10 mouse cellular contexts compared by ENCODE assay signal in the genomic region with DNA sequence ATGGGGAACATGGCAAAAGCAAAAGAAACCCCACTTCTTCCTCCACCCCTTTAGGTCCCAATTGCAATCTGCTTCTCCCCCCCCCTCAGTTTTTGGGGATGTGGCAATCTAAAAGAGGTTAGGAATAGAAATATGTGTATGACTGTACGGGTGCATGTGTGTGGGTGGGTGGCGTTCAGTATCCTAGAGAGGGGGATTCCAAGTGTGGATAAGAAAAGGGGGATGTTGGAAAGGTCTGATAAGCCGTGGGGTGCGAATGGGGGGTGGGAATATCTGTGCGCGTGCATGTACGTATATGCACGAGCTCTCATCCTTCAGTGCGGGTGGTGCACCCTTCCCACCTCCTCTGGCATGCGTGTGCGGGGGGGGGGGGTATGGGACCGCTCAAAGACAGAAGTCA. TPM values are rescaled to one million over a fixed set of nuclear protein-coding genes. Genes with fewer than 3 reads are reported as not detected.
DNase-seq lines count a peak whose midpoint lies in the region; ATAC-seq and TF ChIP-seq lines count a peak whose summit lies in the region.
"Had no signal": no experiment of that assay in that cellular context is flagged by ENCODE, and none has a peak within 500 bp of the region (broad histone marks: within the 10 kb centered on the region; RNA-seq: fewer than 3 reads in every experiment).

No protein-coding gene starts in this region.

- no peak for TF ChIP-seq EP300 in heart, postnatal 0 days (IDR thresholded peaks at IDR 0.05; ENCODE audit: low read depth)

- H3K36me3 ChIP-seq in heart, embryonic 15.5 days: no peaks in the 10 kb centered on the region
- no peaks in the 10 kb centered on the region for H3K36me3 ChIP-seq in heart, postnatal 0 days (replicated peaks; ENCODE audit: control insufficient read depth, insufficient read depth, low read length)
- no peaks in the 10 kb centered on the region for H3K36me3 ChIP-seq in midbrain, embryonic 11.5 days (ENCODE audit: control insufficient read depth, insufficient read depth, low read length)

- H3K4me1 ChIP-seq in heart, embryonic 15.5 days (replicated peaks): peaks cover 57% of the 10 kb centered on the region
- H3K4me1 ChIP-seq in bone marrow macrophage, adult 2 months (ENCODE audit: control insufficient read depth, insufficient read depth, low read length): peaks cover 27% of the 10 kb centered on the region
- H3K4me1 ChIP-seq in heart, postnatal 0 days (ENCODE audit: control insufficient read depth, insufficient read depth): no peaks in the 10 kb centered on the region; the same call in 1 of the 2 replicates
- peaks cover 43% of the 10 kb centered on the region for H3K4me1 ChIP-seq in midbrain, embryonic 11.5 days (ENCODE audit: control insufficient read depth, insufficient read depth, low read length)

- no peak for TF ChIP-seq POLR2A in bone marrow macrophage, adult 2 months (IDR thresholded peaks at IDR 0.05; ENCODE audit: borderline replicate concordance, low read depth, low read length)

- peak overlapping the region; percentile 80 for H3K27ac ChIP-seq in heart, embryonic 15.5 days
- H3K27ac ChIP-seq in bone marrow macrophage, adult 2 months (ENCODE audit: insufficient read depth, low read depth, low read length): no peak overlapping the region
- H3K27ac ChIP-seq in heart, postnatal 0 days (ENCODE audit: low read depth): peak overlapping the region; percentile 63
- no peak overlapping the region for H3K27ac ChIP-seq in midbrain, embryonic 11.5 days (ENCODE audit: low read depth, low read length)

- peak overlapping the region; percentile 64 for H3K4me3 ChIP-seq in heart, embryonic 15.5 days
- peak overlapping the region; percentile 65 for H3K4me3 ChIP-seq in bone marrow macrophage, adult 2 months (ENCODE audit: insufficient read depth, low read length)
- peak overlapping the region; percentile 59 for H3K4me3 ChIP-seq in heart, postnatal 0 days (ENCODE audit: low read depth, low read length)
- H3K4me3 ChIP-seq in midbrain, embryonic 11.5 days (ENCODE audit: low read depth, low read length): peak overlapping the region; percentile 44

- no peaks in the 10 kb centered on the region for H3K9me3 ChIP-seq in heart, embryonic 15.5 days (replicated peaks)
- H3K9me3 ChIP-seq in heart, postnatal 0 days (replicated peaks; ENCODE audit: control insufficient read depth, low read length): no peaks in the 10 kb centered on the region
- H3K9me3 ChIP-seq in midbrain, embryonic 11.5 days (ENCODE audit: control insufficient read depth, low read length): no peaks in the 10 kb centered on the region

- no peaks in the 10 kb centered on the region for H3K27me3 ChIP-seq in heart, embryonic 15.5 days
- H3K27me3 ChIP-seq in heart, postnatal 0 days (ENCODE audit: control insufficient read depth, insufficient read depth, low read length): no peaks in the 10 kb centered on the region
- H3K27me3 ChIP-seq in midbrain, embryonic 11.5 days (ENCODE audit: control insufficient read depth, insufficient read depth, low read length): peaks cover 24% of the 10 kb centered on the region
- H3K27me3 ChIP-seq: Patski had no signal

- ATAC-seq in heart, embryonic 15.5 days (replicated peaks; ENCODE audit: insufficient number of reproducible peaks, insufficient read depth, low FRiP score, low read depth): no peak
- ATAC-seq in heart, postnatal 0 days (ENCODE audit: insufficient read depth, low read depth): no peak
- ATAC-seq in midbrain, embryonic 11.5 days (ENCODE audit: low FRiP score): no peak
- no peak for ATAC-seq in megakaryocyte progenitor cell, adult 5-6 weeks (replicated peaks; ENCODE audit: poor library complexity)
- ATAC-seq: Patski had no signal

- H3K4me2 ChIP-seq in heart, embryonic 15.5 days: peak overlapping the region; percentile 90
- peak overlapping the region; percentile 97 for H3K4me2 ChIP-seq in heart, postnatal 0 days (ENCODE audit: low read depth, low read length)
- peak overlapping the region; percentile 96 for H3K4me2 ChIP-seq in midbrain, embryonic 11.5 days

- H3K9ac ChIP-seq in heart, embryonic 15.5 days: peak overlapping the region; percentile 72
- peak overlapping the region; percentile 70 for H3K9ac ChIP-seq in heart, postnatal 0 days (replicated peaks; ENCODE audit: low read depth, low read length)
- H3K9ac ChIP-seq in midbrain, embryonic 11.5 days (ENCODE audit: low read length): peak overlapping the region; percentile 74

- 1% methylated on average over 12 of the region's 12 CpGs for WGBS in heart, embryonic 15.5 days
- WGBS in heart, postnatal 0 days: 2% methylated on average over 9 of the region's 12 CpGs
- WGBS in midbrain, embryonic 11.5 days: 4% methylated on average over 10 of the region's 12 CpGs

- TF ChIP-seq CTCF in bone marrow macrophage, adult 2 months (IDR thresholded peaks at IDR 0.05; ENCODE audit: low read depth, low read length): no peak
- TF ChIP-seq CTCF in heart, postnatal 0 days (IDR thresholded peaks at IDR 0.05; ENCODE audit: low read depth): no peak

- DNase-seq in heart, adult 11 months: no peak
- DNase-seq in heart, postnatal 0 days (ENCODE audit: low spot score): no peak
- DNase-seq in midbrain, embryonic 11.5 days (ENCODE audit: low spot score, missing footprints): peak; percentile 90
- DNase-seq in thymus, postnatal 10 days (ENCODE audit: low spot score in 2 of 2): no peak
- no peak for DNase-seq in adrenal gland, adult 8-10 months

RNA-seq across cellular contexts. Expression of gene Ankrd34a, which starts 0.4 kb away (rescaled TPM):
- 6.7 TPM in 2 replicates for polyA plus RNA-seq in heart, embryonic 15.5 days (2015; fragmentation: Nextera tagmentation; extraction: Ambion mirVana)
- polyA plus RNA-seq in bone marrow macrophage, adult 2 months (2012; ENCODE audit: insufficient read depth, insufficient read length, missing spikeins): 0.28 TPM in 1 of 2 replicates, not detected in the other
- total RNA-seq in heart, postnatal 0 days (2014; rRNA removed; ENCODE audit: low replicate concordance): 1.2 and 5.3 TPM in 2 replicates
- 6.0 and 6.8 TPM in 2 replicates for polyA plus RNA-seq in heart, postnatal 0 days (2015; fragmentation: Nextera tagmentation; extraction: Ambion mirVana)
- 1.5 and 2.0 TPM in 2 replicates for polyA plus RNA-seq in midbrain, embryonic 11.5 days (2014; fragmentation: Nextera tagmentation; extraction: Ambion mirVana)
- total RNA-seq in megakaryocyte progenitor cell, adult 5-6 weeks (2015): not detected in 2 replicates
- not detected in 2 replicates for total RNA-seq in megakaryocyte progenitor cell, adult 5-6 weeks (2017)
- 1 to 10 TPM; 1.1 to 2.3 (median 1.7) TPM for total RNA-seq in adrenal gland, adult 8-10 months (2022)

RNA-seq across cellular contexts. Expression of gene Polr3gl, which starts 2.9 kb away (rescaled TPM):
- polyA plus RNA-seq in heart, embryonic 15.5 days (2015; fragmentation: Nextera tagmentation; extraction: Ambion mirVana): 34.8 and 38.3 TPM in 2 replicates
- 111 and 129 TPM in 2 replicates for polyA plus RNA-seq in bone marrow macrophage, adult 2 months (2012; ENCODE audit: insufficient read depth, insufficient read length, missing spikeins)
- 10.3 and 13.1 TPM in 2 replicates for total RNA-seq in heart, postnatal 0 days (2014; rRNA removed; ENCODE audit: low replicate concordance)
- 37.1 and 38.7 TPM in 2 replicates for polyA plus RNA-seq in heart, postnatal 0 days (2015; fragmentation: Nextera tagmentation; extraction: Ambion mirVana)
- polyA plus RNA-seq in midbrain, embryonic 11.5 days (2014; fragmentation: Nextera tagmentation; extraction: Ambion mirVana): 12.1 and 14.7 TPM in 2 replicates
- total RNA-seq in megakaryocyte progenitor cell, adult 5-6 weeks (2015): 27.0 and 30.4 TPM in 2 replicates
- 50.7 and 59.5 TPM in 2 replicates for total RNA-seq in megakaryocyte progenitor cell, adult 5-6 weeks (2017)
- total RNA-seq in adrenal gland, adult 8-10 months (2022): 10 to 100 TPM; 35.7 to 54.5 (median 40.0) TPM

RNA-seq across cellular contexts. Expression of gene Lix1l, which starts 4.1 kb away (rescaled TPM):
- 5.3 and 5.5 TPM in 2 replicates for polyA plus RNA-seq in heart, embryonic 15.5 days (2015; fragmentation: Nextera tagmentation; extraction: Ambion mirVana)
- polyA plus RNA-seq in bone marrow macrophage, adult 2 months (2012; ENCODE audit: insufficient read depth, insufficient read length, missing spikeins): 21.8 and 23.4 TPM in 2 replicates
- 33.1 and 50.6 TPM in 2 replicates for total RNA-seq in heart, postnatal 0 days (2014; rRNA removed; ENCODE audit: low replicate concordance)
- polyA plus RNA-seq in heart, postnatal 0 days (2015; fragmentation: Nextera tagmentation; extraction: Ambion mirVana): 3.6 and 5.1 TPM in 2 replicates
- polyA plus RNA-seq in midbrain, embryonic 11.5 days (2014; fragmentation: Nextera tagmentation; extraction: Ambion mirVana): 6.4 TPM in 2 replicates
- total RNA-seq in megakaryocyte progenitor cell, adult 5-6 weeks (2015): 0.89 and 3.0 TPM in 2 replicates
- total RNA-seq in megakaryocyte progenitor cell, adult 5-6 weeks (2017): 0.83 and 2.3 TPM in 2 replicates
- total RNA-seq in adrenal gland, adult 8-10 months (2022): 10 to 100 TPM; 47.8 to 57.8 (median 54.5) TPM

RNA-seq across cellular contexts. Expression of gene Gm16253, which starts 20.1 kb away (rescaled TPM):
- 1.3 and 1.6 TPM in 2 replicates for polyA plus RNA-seq in heart, embryonic 15.5 days (2015; fragmentation: Nextera tagmentation; extraction: Ambion mirVana)
- polyA plus RNA-seq in bone marrow macrophage, adult 2 months (2012; ENCODE audit: insufficient read depth, insufficient read length, missing spikeins): not detected in 2 replicates
- not detected in 2 replicates for total RNA-seq in heart, postnatal 0 days (2014; rRNA removed; ENCODE audit: low replicate concordance)
- 1.1 and 1.2 TPM in 2 replicates for polyA plus RNA-seq in heart, postnatal 0 days (2015; fragmentation: Nextera tagmentation; extraction: Ambion mirVana)
- polyA plus RNA-seq in midbrain, embryonic 11.5 days (2014; fragmentation: Nextera tagmentation; extraction: Ambion mirVana): 0.36 and 0.43 TPM in 2 replicates
- total RNA-seq in megakaryocyte progenitor cell, adult 5-6 weeks (2015): not detected in 2 replicates
- total RNA-seq in megakaryocyte progenitor cell, adult 5-6 weeks (2017): not detected in 2 replicates
- total RNA-seq in adrenal gland, adult 8-10 months (2022): not detected
- polyA plus RNA-seq: testis, adult 2 months had no signal

RNA-seq across cellular contexts. Expression of gene Rbm8a, which starts 32.9 kb away (rescaled TPM):
- 73.9 and 78.7 TPM in 2 replicates for polyA plus RNA-seq in heart, embryonic 15.5 days (2015; fragmentation: Nextera tagmentation; extraction: Ambion mirVana)
- polyA plus RNA-seq in bone marrow macrophage, adult 2 months (2012; ENCODE audit: insufficient read depth, insufficient read length, missing spikeins): 109 and 163 TPM in 2 replicates
- 7.5 and 9.2 TPM in 2 replicates for total RNA-seq in heart, postnatal 0 days (2014; rRNA removed; ENCODE audit: low replicate concordance)
- polyA plus RNA-seq in heart, postnatal 0 days (2015; fragmentation: Nextera tagmentation; extraction: Ambion mirVana): 64.7 and 65.4 TPM in 2 replicates
- 181 and 193 TPM in 2 replicates for polyA plus RNA-seq in midbrain, embryonic 11.5 days (2014; fragmentation: Nextera tagmentation; extraction: Ambion mirVana)
- total RNA-seq in megakaryocyte progenitor cell, adult 5-6 weeks (2015): 116 and 119 TPM in 2 replicates
- total RNA-seq in megakaryocyte progenitor cell, adult 5-6 weeks (2017): 58.2 and 64.5 TPM in 2 replicates
- total RNA-seq in adrenal gland, adult 8-10 months (2022): 100 to 1,000 TPM in 1 of 4 experiments, 10 to 100 TPM in 3; 54.6 to 101 (median 71.7) TPM

Comparison
In these comparisons a context has a peak if more than half of its experiments do, and no peak if none do; other contexts are left out.
1. H3K27ac ChIP-seq: peak in heart, embryonic 15.5 days (single experiment) and heart, postnatal 0 days (single experiment); none in bone marrow macrophage, adult 2 months (single experiment) and midbrain, embryonic 11.5 days (single experiment).
2. Peak in every context shown above with its lines, with median percentiles within 50 percentile points of each other: H3K4me2 ChIP-seq, H3K4me3 ChIP-seq and H3K9ac ChIP-seq.